Mouse (Mus musculus): ENCODE measurements around the gene 4930505A04Rik. TPM values are rescaled to one million over a fixed set of nuclear protein-coding genes. Genes with fewer than 3 reads are reported as not detected.

4930505A04Rik gene
- polyA plus RNA-seq, 1 experiment from 2014 or later: not detected

DNA sequence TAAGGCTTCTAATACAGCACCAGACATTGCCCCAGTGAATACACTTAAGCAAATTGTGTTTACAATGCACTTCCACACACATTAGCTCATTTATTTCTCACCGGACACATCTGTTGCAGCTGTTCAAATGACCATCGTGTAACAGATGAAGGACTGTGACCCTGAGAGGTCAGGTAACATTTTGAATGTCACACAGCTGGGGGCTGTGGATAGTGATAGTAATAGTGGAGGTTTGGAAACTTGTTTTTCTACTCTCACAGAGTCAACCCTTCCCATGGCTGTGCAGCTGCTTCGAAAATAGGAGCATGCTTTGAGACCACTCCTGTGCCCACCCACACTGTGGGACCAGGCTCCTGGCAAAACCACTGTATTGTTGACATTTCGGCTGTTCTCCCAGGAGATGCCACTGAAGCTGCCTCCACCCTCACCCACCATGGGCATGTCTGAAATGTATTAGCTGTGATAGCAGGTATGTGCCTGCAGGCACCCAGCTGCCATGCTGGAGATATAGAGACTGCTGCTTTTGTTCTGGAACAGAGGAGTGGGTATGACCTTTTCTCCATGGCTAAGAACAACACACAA, 66.9 kb downstream of the 4930505A04Rik start:
- Histone ChIP-seq H3K27ac (ENCODE audit: low read depth) (no peak overlapping the region), H3K27me3 (replicated peaks; ENCODE audit: control insufficient read depth, insufficient read depth, low read length) (no peaks in the 10 kb centered on the region), H3K9me3 (ENCODE audit: control insufficient read depth, low read length) (no peaks in the 10 kb centered on the region), H3K4me3 (ENCODE audit: low read depth, low read length) (no peak overlapping the region), H3K9ac (ENCODE audit: low read length) (no peak overlapping the region), H3K4me2 (ENCODE audit: low read length) (no peak overlapping the region), H3K36me3 (ENCODE audit: control insufficient read depth, insufficient read depth, low read length) (no peaks in the 10 kb centered on the region), H3K4me1 (replicated peaks; ENCODE audit: control insufficient read depth, insufficient read depth, low read length) (peaks cover 4% of the 10 kb centered on the region; the same call in 1 of the 2 replicates)
- WGBS: 47% methylated on average over 4 of the region's 4 CpGs
- ATAC-seq (replicated peaks; ENCODE audit: low FRiP score, low TSS enrichment, low read depth): no peak
- no peak for DNase-seq (ENCODE audit: low spot score)

GRCm38 (mm10) chr11:30394351-30394750, 77.3 kb downstream of the 4930505A04Rik start:
- H3K9ac ChIP-seq (ENCODE audit: low read length): no peak overlapping the region
- no peaks in the 10 kb centered on the region for H3K36me3 ChIP-seq (ENCODE audit: control insufficient read depth, insufficient read depth, low read length)
- no peaks in the 10 kb centered on the region for H3K9me3 ChIP-seq (ENCODE audit: control insufficient read depth, low read length)
- H3K27ac ChIP-seq (ENCODE audit: low read depth): no peak overlapping the region
- ATAC-seq (replicated peaks; ENCODE audit: low FRiP score, low TSS enrichment, low read depth) (no peak), DNase-seq (ENCODE audit: low spot score) (no peak)
- H3K4me2 ChIP-seq (ENCODE audit: low read length): no peak overlapping the region
- no peaks in the 10 kb centered on the region for H3K27me3 ChIP-seq (replicated peaks; ENCODE audit: control insufficient read depth, insufficient read depth, low read length)
- no peaks in the 10 kb centered on the region for H3K4me1 ChIP-seq (replicated peaks; ENCODE audit: control insufficient read depth, insufficient read depth, low read length)
- no peak overlapping the region for H3K4me3 ChIP-seq (ENCODE audit: low read depth, low read length)

- Histone ChIP-seq H3K9ac (ENCODE audit: low read length) (no peak overlapping the region), H3K27ac (ENCODE audit: low read depth) (no peak overlapping the region), H3K27me3 (replicated peaks; ENCODE audit: control insufficient read depth, insufficient read depth, low read length) (no peaks in the 10 kb centered on the region), H3K9me3 (ENCODE audit: control insufficient read depth, low read length) (no peaks in the 10 kb centered on the region), H3K4me2 (ENCODE audit: low read length) (no peak overlapping the region), H3K36me3 (ENCODE audit: control insufficient read depth, insufficient read depth, low read length) (no peaks in the 10 kb centered on the region), H3K4me1 (replicated peaks; ENCODE audit: control insufficient read depth, insufficient read depth, low read length) (no peaks in the 10 kb centered on the region), H3K4me3 (ENCODE audit: low read depth, low read length) (no peak overlapping the region)
- no peak for DNase-seq (ENCODE audit: low spot score)
- ATAC-seq (replicated peaks; ENCODE audit: low FRiP score, low TSS enrichment, low read depth): no peak
Measured at GRCm38 (mm10) chr11:30383076-30383475, 88.6 kb downstream of the 4930505A04Rik start.

Other genes starting within 250 kb of the 4930505A04Rik start
- 129 and 131 TPM in 2 replicates for gene Sptbn1, start 203.7 kb downstream of the 4930505A04Rik start, polyA plus RNA-seq (2014; fragmentation: Nextera tagmentation; extraction: Ambion mirVana)
- gene Acyp2, start 177.8 kb upstream of the 4930505A04Rik start, polyA plus RNA-seq (2014; fragmentation: Nextera tagmentation; extraction: Ambion mirVana): 8.8 and 9.1 TPM in 2 replicates

Data from intestine, embryonic 14.5 days (tissue).